Mouse (Mus musculus): Measurements from ENCODE around the gene Adgrf1. TPM values are rescaled to one million over a fixed set of nuclear protein-coding genes. Genes with fewer than 3 reads are reported as not detected.

Adgrf1 gene
- polyA plus RNA-seq, 1 experiment: not detected

GRCm38 (mm10) chr17:43357902-43358539 is 87.9 kb downstream of the Adgrf1 start:
- Histone ChIP-seq H3K4me1 (no peaks in the 10 kb centered on the region), H3K9me3 (peaks cover 9% of the 10 kb centered on the region), H3K4me3 (replicated peaks) (no peak overlapping the region), H3K27me3 (replicated peaks) (peaks cover 10% of the 10 kb centered on the region), H3K36me3 (replicated peaks; ENCODE audit: low read length) (no peaks in the 10 kb centered on the region)
- no peak for TF ChIP-seq FLI1 (IDR thresholded peaks at IDR 0.05; ENCODE audit: low read length)
- TF ChIP-seq GATA1 (IDR thresholded peaks at IDR 0.05; ENCODE audit: borderline replicate concordance, low read length): no peak

GRCm38 (mm10) chr17:43359826-43360619 is 89.9 kb downstream of the Adgrf1 start, which contains the start of gene Adgrf5:
Adgrf5 (plus strand) TSS chr17:43360451.
- Histone ChIP-seq H3K4me3 (replicated peaks) (no peak within 1 kb of the TSS), H3K9me3 (peaks cover 9% of the 10 kb centered on the region), H3K4me1 (no peaks in the 10 kb centered on the region), H3K36me3 (replicated peaks; ENCODE audit: low read length) (no peaks in the 10 kb centered on the region), H3K27me3 (replicated peaks) (peaks cover 10% of the 10 kb centered on the region)
- TF ChIP-seq GATA1 (IDR thresholded peaks at IDR 0.05; ENCODE audit: borderline replicate concordance, low read length) (no peak), FLI1 (IDR thresholded peaks at IDR 0.05; ENCODE audit: low read length) (no peak)

- Histone ChIP-seq H3K4me3 (replicated peaks) (no peak overlapping the region), H3K36me3 (replicated peaks; ENCODE audit: low read length) (no peaks in the 10 kb centered on the region), H3K27me3 (replicated peaks) (peaks cover 10% of the 10 kb centered on the region), H3K4me1 (no peaks in the 10 kb centered on the region), H3K9me3 (peaks cover 9% of the 10 kb centered on the region)
- no peak for TF ChIP-seq FLI1 (IDR thresholded peaks at IDR 0.05; ENCODE audit: low read length)
Observed at GRCm38 (mm10) chr17:43361021-43361420, 90.9 kb downstream of the Adgrf1 start.

GRCm38 (mm10) chr17:43362362-43362761 is 92.2 kb downstream of the Adgrf1 start:
- H3K9me3 ChIP-seq: peaks cover 3% of the 10 kb centered on the region; the same call in 1 of the 2 replicates
- no peaks in the 10 kb centered on the region for H3K4me1 ChIP-seq
- H3K36me3 ChIP-seq (replicated peaks; ENCODE audit: low read length): no peaks in the 10 kb centered on the region
- peaks cover 10% of the 10 kb centered on the region for H3K27me3 ChIP-seq (replicated peaks)
- H3K4me3 ChIP-seq (replicated peaks): no peak overlapping the region
- TF ChIP-seq FLI1 (IDR thresholded peaks at IDR 0.05; ENCODE audit: low read length) (no peak), GATA1 (IDR thresholded peaks at IDR 0.05; ENCODE audit: borderline replicate concordance, low read length) (no peak)

GRCm38 (mm10) chr17:43362881-43363280 is 92.8 kb downstream of the Adgrf1 start:
- no peak overlapping the region for H3K4me3 ChIP-seq (replicated peaks)
- peaks cover 10% of the 10 kb centered on the region for H3K27me3 ChIP-seq (replicated peaks)
- no peaks in the 10 kb centered on the region for H3K36me3 ChIP-seq (replicated peaks; ENCODE audit: low read length)
- no peaks in the 10 kb centered on the region for H3K4me1 ChIP-seq
- no peak for TF ChIP-seq GATA1 (IDR thresholded peaks at IDR 0.05; ENCODE audit: borderline replicate concordance, low read length)
- no peak for TF ChIP-seq FLI1 (IDR thresholded peaks at IDR 0.05; ENCODE audit: low read length)
- peaks cover 3% of the 10 kb centered on the region; the same call in 1 of the 2 replicates for H3K9me3 ChIP-seq

- no peaks in the 10 kb centered on the region for H3K36me3 ChIP-seq (replicated peaks; ENCODE audit: low read length)
- peaks cover 3% of the 10 kb centered on the region; the same call in 1 of the 2 replicates for H3K9me3 ChIP-seq
- H3K4me3 ChIP-seq (replicated peaks): no peak overlapping the region
- no peaks in the 10 kb centered on the region for H3K4me1 ChIP-seq
- peaks cover 10% of the 10 kb centered on the region for H3K27me3 ChIP-seq (replicated peaks)
- TF ChIP-seq FLI1 (IDR thresholded peaks at IDR 0.05; ENCODE audit: low read length): no peak
- no peak for TF ChIP-seq GATA1 (IDR thresholded peaks at IDR 0.05; ENCODE audit: borderline replicate concordance, low read length)
Observed at GRCm38 (mm10) chr17:43363921-43364320, 93.8 kb downstream of the Adgrf1 start.

- H3K9me3 ChIP-seq: peaks cover 3% of the 10 kb centered on the region
- no peaks in the 10 kb centered on the region for H3K4me1 ChIP-seq
- peaks cover 8% of the 10 kb centered on the region for H3K27me3 ChIP-seq (replicated peaks)
- no peak for TF ChIP-seq GATA1 (IDR thresholded peaks at IDR 0.05; ENCODE audit: borderline replicate concordance, low read length)
- no peak for TF ChIP-seq FLI1 (IDR thresholded peaks at IDR 0.05; ENCODE audit: low read length)
- H3K4me3 ChIP-seq (replicated peaks): no peak overlapping the region
- H3K36me3 ChIP-seq (replicated peaks; ENCODE audit: low read length): no peaks in the 10 kb centered on the region
Observed at GRCm38 (mm10) chr17:43365297-43365696, 95.2 kb downstream of the Adgrf1 start.

GRCm38 (mm10) chr17:43366486-43366885 is 96.4 kb downstream of the Adgrf1 start:
- peaks cover 3% of the 10 kb centered on the region for H3K27me3 ChIP-seq (replicated peaks)
- H3K4me1 ChIP-seq: no peaks in the 10 kb centered on the region
- H3K9me3 ChIP-seq: no peaks in the 10 kb centered on the region; the same call in 1 of the 2 replicates
- no peak overlapping the region for H3K4me3 ChIP-seq (replicated peaks)
- H3K36me3 ChIP-seq (replicated peaks; ENCODE audit: low read length): no peaks in the 10 kb centered on the region
- TF ChIP-seq FLI1 (IDR thresholded peaks at IDR 0.05; ENCODE audit: low read length) (no peak), GATA1 (IDR thresholded peaks at IDR 0.05; ENCODE audit: borderline replicate concordance, low read length) (no peak)

- TF ChIP-seq FLI1 (IDR thresholded peaks at IDR 0.05; ENCODE audit: low read length) (no peak), GATA1 (IDR thresholded peaks at IDR 0.05; ENCODE audit: borderline replicate concordance, low read length) (no peak)
- Histone ChIP-seq H3K4me1 (no peaks in the 10 kb centered on the region), H3K4me3 (replicated peaks) (no peak overlapping the region), H3K9me3 (no peaks in the 10 kb centered on the region; the same call in 1 of the 2 replicates), H3K36me3 (replicated peaks; ENCODE audit: low read length) (no peaks in the 10 kb centered on the region), H3K27me3 (replicated peaks) (no peaks in the 10 kb centered on the region)
Observed at GRCm38 (mm10) chr17:43368171-43368576, 98.0 kb downstream of the Adgrf1 start.

- H3K4me3 ChIP-seq (replicated peaks): no peak overlapping the region
- TF ChIP-seq FLI1 (IDR thresholded peaks at IDR 0.05; ENCODE audit: low read length) (no peak), GATA1 (IDR thresholded peaks at IDR 0.05; ENCODE audit: borderline replicate concordance, low read length) (no peak)
- H3K9me3 ChIP-seq: peaks cover 6% of the 10 kb centered on the region; the same call in 1 of the 2 replicates
- H3K4me1 ChIP-seq: peaks cover 3% of the 10 kb centered on the region; the same call in 1 of the 2 replicates
- H3K36me3 ChIP-seq (replicated peaks; ENCODE audit: low read length): no peaks in the 10 kb centered on the region
- no peaks in the 10 kb centered on the region for H3K27me3 ChIP-seq (replicated peaks)
Observed at GRCm38 (mm10) chr17:43372604-43373003, 102.5 kb downstream of the Adgrf1 start.

Measured in megakaryocyte, embryonic 14.5 days (primary cell).